Mouse (Mus musculus) small intestine, adult 2 months (tissue): Measurements from ENCODE around the gene Pdxp.

Experiments used
- CTCF ChIP-seq: fragments of 200-500 bp; IDR thresholded peaks from 2 replicates; pipeline ENCODE4 v1.5.1; 2012; ENCODE audit warnings: low read depth, mild to moderate bottlenecking, control low read depth, inconsistent platforms, low read length, moderate library complexity, mixed read lengths; ENCODE audit not compliant: insufficient replicate concordance, insufficient read length; ENCODE audit errors: extremely low read depth
- POLR2A ChIP-seq: fragments of 200-500 bp; IDR thresholded peaks from 2 replicates; pipeline ENCODE4 v1.6.1; 2012; ENCODE audit warnings: low read depth, mild to moderate bottlenecking, control low read depth, inconsistent platforms, low read length, moderate library complexity

GRCm38 (mm10) chr15:78930192-78930706 lies 16.5 kb downstream of the Pdxp start:
- no peak for TF ChIP-seq CTCF
- no peak for TF ChIP-seq POLR2A
